Mouse (Mus musculus) megakaryocyte, embryonic 14.5 days (primary cell): Measurements from ENCODE around the gene Plxdc2. TPM values are rescaled to one million over a fixed set of nuclear protein-coding genes. Genes with fewer than 3 reads are reported as not detected.
A peak's percentile ranks its signal among the peaks of the same experiment; 100 is the strongest.

Experiments
- H3K27me3 ChIP-seq: replicated peaks from 2 replicates; pipeline ENCODE3; 2012; ENCODE audit warnings: inconsistent platforms
- H3K36me3 ChIP-seq: replicated peaks from 2 replicates; pipeline ENCODE3; 2012; ENCODE audit warnings: low read length, inconsistent platforms, mixed read lengths
- H3K4me1 ChIP-seq: 2 replicates; pipeline ENCODE4 v1.6.1; 2012; ENCODE audit warnings: inconsistent platforms
- H3K4me3 ChIP-seq: replicated peaks from 2 replicates; pipeline ENCODE3; 2012; ENCODE audit warnings: moderate library complexity, mild to moderate bottlenecking, inconsistent platforms
- H3K9me3 ChIP-seq: 2 replicates; pipeline ENCODE4 v1.6.1; 2012; ENCODE audit warnings: inconsistent platforms
- FLI1 ChIP-seq: IDR thresholded peaks from 2 replicates; pipeline ENCODE4 v1.6.1; 2012; ENCODE audit warnings: low read length, inconsistent platforms, mixed read lengths
- GATA1 ChIP-seq: IDR thresholded peaks from 3 replicates; pipeline ENCODE4 v1.6.1; 2012; ENCODE audit warnings: mixed read lengths, low read length, inconsistent platforms, borderline replicate concordance
- polyA plus RNA-seq: library from polyadenylated mRNA; stranded (reverse); fragments of >175 nt; gene quantifications from 2 replicates; pipeline ENCODE4 v1.2.3, GENCODE M21; 2012; ENCODE audit warnings: low replicate concordance; ENCODE audit not compliant: insufficient read depth

Plxdc2 gene
- polyA plus RNA-seq: 5.8 and 19.1 TPM in 2 replicates

- Histone ChIP-seq H3K4me1 (peaks cover 40% of the 10 kb centered on the region), H3K4me3 (peak within 1 kb of the TSS; percentile 90), H3K36me3 (no peaks in the 10 kb centered on the region), H3K9me3 (no peaks in the 10 kb centered on the region), H3K27me3 (no peaks in the 10 kb centered on the region)
- TF ChIP-seq FLI1 (no peak), GATA1 (no peak)
Observed at GRCm38 (mm10) chr2:16356106-16356818, at the start of gene Plxdc2. Gene Plxdc2, plus strand, starts transcription at chr2:16356304.

GRCm38 (mm10) chr2:16310387-16310786 is 45.7 kb upstream of the Plxdc2 start:
- H3K27me3 ChIP-seq: no peaks in the 10 kb centered on the region
- H3K9me3 ChIP-seq: no peaks in the 10 kb centered on the region
- H3K4me1 ChIP-seq: no peaks in the 10 kb centered on the region
- no peak overlapping the region for H3K4me3 ChIP-seq
- H3K36me3 ChIP-seq: no peaks in the 10 kb centered on the region
- no peak for TF ChIP-seq FLI1
- no peak for TF ChIP-seq GATA1

DNA sequence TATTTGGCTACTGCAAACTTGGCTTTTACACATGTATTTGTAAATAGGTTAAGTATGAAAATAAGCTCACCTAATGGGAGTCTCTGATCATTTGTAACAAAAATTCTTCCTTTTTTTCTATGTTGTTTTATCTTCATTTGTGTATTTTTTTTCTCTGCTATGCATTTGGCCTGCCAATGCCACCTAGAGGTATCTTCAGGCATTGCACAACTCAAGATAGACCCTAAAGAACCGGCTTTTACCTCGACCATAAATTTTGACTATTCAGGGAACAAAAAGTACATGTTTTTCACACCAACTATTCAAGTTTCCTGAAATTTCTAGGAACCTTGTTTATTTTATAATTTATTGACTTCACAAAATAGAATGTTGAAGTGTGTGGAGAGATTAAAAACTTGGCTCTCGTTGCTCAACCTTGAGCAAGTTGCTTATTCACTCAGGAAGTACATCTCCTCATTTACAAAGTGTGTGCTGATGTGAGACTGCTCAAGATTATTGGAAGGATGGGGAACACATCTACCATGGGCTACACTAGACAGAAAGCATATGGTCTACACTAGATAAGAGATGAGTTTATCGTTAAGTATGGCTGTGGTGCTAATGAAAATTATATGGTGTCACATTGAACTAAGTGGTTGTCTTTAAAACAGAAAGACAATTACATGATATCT is 43.6 kb upstream of the Plxdc2 start:
- TF ChIP-seq GATA1 (no peak), FLI1 (no peak)
- Histone ChIP-seq H3K4me1 (no peaks in the 10 kb centered on the region), H3K9me3 (no peaks in the 10 kb centered on the region), H3K27me3 (no peaks in the 10 kb centered on the region), H3K4me3 (no peak overlapping the region), H3K36me3 (no peaks in the 10 kb centered on the region)

DNA sequence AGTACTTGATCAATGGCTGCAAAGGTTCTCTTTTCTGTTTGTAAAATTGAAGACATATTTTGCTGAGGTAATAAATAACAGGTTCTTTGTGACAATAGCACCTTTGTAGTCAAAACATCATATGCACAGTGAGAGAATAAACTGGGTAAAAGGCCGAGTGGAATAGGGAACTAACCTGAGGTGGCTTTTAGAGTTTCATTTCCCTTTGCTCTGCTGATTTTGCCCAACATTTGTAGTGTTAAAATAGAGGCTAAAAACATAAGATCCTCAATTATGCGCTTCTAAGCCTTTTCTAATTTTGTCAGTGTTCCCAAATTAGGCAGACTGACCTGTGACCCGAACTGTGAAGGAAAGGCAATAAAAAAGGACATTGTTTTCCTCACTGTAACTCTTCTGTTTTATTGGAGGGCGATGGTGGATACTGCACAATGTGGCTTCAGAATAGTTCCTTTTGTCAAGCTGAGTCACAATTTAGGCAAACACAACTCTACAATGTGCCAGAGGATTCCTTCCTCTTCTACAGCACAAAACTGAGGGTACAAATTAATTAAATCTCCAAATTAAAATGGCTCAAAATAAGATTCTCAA is 20.8 kb upstream of the Plxdc2 start:
- H3K4me1 ChIP-seq: no peaks in the 10 kb centered on the region
- no peaks in the 10 kb centered on the region for H3K9me3 ChIP-seq
- H3K4me3 ChIP-seq: no peak overlapping the region
- H3K27me3 ChIP-seq: no peaks in the 10 kb centered on the region
- no peaks in the 10 kb centered on the region for H3K36me3 ChIP-seq
- TF ChIP-seq GATA1 (no peak), FLI1 (no peak)

DNA sequence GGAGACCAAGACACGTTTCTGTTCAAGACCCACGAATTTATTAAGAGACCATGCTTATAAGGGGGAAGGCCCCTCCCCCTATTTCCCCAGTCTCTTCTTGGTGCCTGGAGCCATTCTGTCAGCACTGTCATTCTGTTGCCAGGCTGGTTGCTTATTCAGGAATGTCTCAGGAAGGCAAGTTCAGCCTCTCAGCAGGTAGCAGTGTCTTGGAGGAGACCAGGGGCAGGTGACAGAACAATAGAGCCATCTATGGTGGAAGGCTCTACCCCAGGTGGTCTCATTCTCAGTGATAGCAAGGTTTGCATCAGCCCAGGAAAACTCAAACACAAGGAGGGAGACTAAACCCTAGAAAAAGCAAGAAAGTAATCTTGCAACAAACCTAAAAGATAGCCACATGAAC is 11.5 kb upstream of the Plxdc2 start:
- TF ChIP-seq GATA1: no peak
- no peak for TF ChIP-seq FLI1
- Histone ChIP-seq H3K4me3 (no peak overlapping the region), H3K36me3 (no peaks in the 10 kb centered on the region)

GRCm38 (mm10) chr2:16351106-16351505 is 5.0 kb upstream of the Plxdc2 start:
- Histone ChIP-seq H3K4me1 (peaks cover 8% of the 10 kb centered on the region), H3K9me3 (no peaks in the 10 kb centered on the region), H3K36me3 (no peaks in the 10 kb centered on the region), H3K4me3 (no peak overlapping the region), H3K27me3 (no peaks in the 10 kb centered on the region)
- no peak for TF ChIP-seq GATA1
- no peak for TF ChIP-seq FLI1

More for the DNA sequence above, 11.5 kb upstream of the Plxdc2 start:
- H3K9me3 ChIP-seq: no peaks in the 10 kb centered on the region
- H3K4me1 ChIP-seq: peaks cover 4% of the 10 kb centered on the region; the same call in 1 of the 2 replicates
- H3K27me3 ChIP-seq: no peaks in the 10 kb centered on the region

GRCm38 (mm10) chr2:16355611-16356105 is 446 bp upstream of the Plxdc2 start:
- Histone ChIP-seq H3K4me3 (peak overlapping the region; percentile 90), H3K36me3 (no peaks in the 10 kb centered on the region), H3K9me3 (no peaks in the 10 kb centered on the region), H3K4me1 (peaks cover 34% of the 10 kb centered on the region), H3K27me3 (no peaks in the 10 kb centered on the region)
- TF ChIP-seq FLI1 (no peak), GATA1 (no peak)

- TF ChIP-seq GATA1 (no peak), FLI1 (no peak)
- Histone ChIP-seq H3K4me3 (peak overlapping the region; percentile 90), H3K36me3 (no peaks in the 10 kb centered on the region), H3K9me3 (no peaks in the 10 kb centered on the region), H3K27me3 (no peaks in the 10 kb centered on the region), H3K4me1 (peaks cover 49% of the 10 kb centered on the region)
Observed at GRCm38 (mm10) chr2:16356921-16357837, 1.1 kb downstream of the Plxdc2 start.

DNA sequence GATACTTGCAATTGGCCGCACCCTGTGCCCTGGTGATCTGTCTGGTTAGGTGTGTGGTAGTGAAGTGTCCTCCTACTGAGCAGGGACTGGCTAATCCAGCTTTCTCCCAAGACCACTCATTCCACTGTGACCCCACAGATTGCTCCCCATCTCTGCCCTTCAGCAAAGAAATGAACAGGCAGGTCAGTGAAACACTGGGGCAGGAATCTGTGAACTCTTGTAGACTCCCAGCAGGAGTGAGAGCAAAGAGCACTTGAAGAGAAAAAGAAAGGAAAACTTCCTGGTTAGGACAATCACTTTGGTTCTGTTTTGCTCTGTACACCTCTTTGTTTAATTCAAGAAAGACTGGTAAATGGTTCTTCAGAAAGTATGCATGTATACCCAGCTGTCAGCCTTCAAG is 1.8 kb downstream of the Plxdc2 start:
- H3K4me3 ChIP-seq: peak overlapping the region; percentile 90
- TF ChIP-seq FLI1 (no peak), GATA1 (no peak)
- peaks cover 57% of the 10 kb centered on the region for H3K4me1 ChIP-seq
- H3K9me3 ChIP-seq: no peaks in the 10 kb centered on the region
- H3K36me3 ChIP-seq: no peaks in the 10 kb centered on the region
- H3K27me3 ChIP-seq: no peaks in the 10 kb centered on the region
